In the genomic region with DNA sequence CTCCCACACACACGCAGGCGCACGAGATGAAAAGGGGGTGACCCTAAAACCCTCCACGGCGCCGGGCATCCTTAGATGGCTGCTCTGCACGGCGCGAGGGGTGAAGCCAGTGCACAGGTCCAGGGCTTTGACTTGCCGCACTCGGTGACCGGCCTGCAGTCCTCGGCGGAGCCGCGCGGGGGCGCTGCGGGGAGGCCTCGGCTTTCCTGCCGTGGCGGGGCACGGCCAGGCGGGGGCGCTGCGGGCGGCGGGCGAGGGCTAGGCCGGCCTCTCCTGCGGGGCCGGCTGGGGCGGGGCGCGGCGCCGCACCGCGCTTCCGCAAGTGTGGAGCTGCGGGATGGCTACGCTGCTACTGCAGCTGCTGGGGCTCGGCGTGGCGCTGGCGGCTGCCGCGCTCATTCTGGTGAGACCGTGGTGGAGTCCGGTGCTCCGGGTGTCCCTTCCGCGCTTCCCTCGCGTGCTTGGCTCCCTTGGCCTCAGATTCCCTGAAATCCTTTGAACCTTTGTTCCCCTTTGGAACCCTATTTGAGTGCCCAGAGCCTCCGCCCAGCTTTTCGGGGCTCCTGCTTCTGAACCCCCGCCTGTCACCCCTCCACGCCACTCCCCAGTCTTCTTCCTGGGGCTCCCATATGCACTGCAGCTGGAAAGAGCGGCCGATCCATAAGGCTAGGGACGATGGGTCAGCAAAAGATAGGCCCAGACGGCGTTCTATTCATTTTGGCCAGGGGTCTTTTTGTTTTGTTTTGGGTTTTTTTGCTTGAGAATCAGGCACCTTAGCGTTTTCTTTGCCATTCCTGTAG, we compare ENCODE assay signal across 7 mouse cellular contexts. TPM values are rescaled to one million over a fixed set of nuclear protein-coding genes. Genes with fewer than 3 reads are reported as not detected.
DNase-seq lines count a peak whose midpoint lies in the region; ATAC-seq lines count a peak whose summit lies in the region.

A gene (minus strand): TSS at position 147 of the 800 bp plus-strand sequence.
A gene (plus strand): TSS at position 293 of the 800 bp plus-strand sequence.

- H3K9me3 ChIP-seq in embryonic facial prominence, embryonic 10.5 days = no peaks in the 10 kb centered on the region
- H3K9me3 ChIP-seq in midbrain, embryonic 11.5 days (ENCODE audit: control insufficient read depth, low read length) = no peaks in the 10 kb centered on the region

- H3K4me3 ChIP-seq in embryonic facial prominence, embryonic 10.5 days = peak within 1 kb of the TSS; percentile 89
- peak within 1 kb of the TSS; percentile 91 for H3K4me3 ChIP-seq in midbrain, embryonic 11.5 days (ENCODE audit: low read depth, low read length)

- WGBS in embryonic facial prominence, embryonic 10.5 days = under 1% methylated on average over 65 of the region's 65 CpGs
- WGBS in midbrain, embryonic 11.5 days = under 1% methylated on average over 61 of the region's 65 CpGs

- peak within 1 kb of the TSS; percentile 88 for H3K4me2 ChIP-seq in midbrain, embryonic 11.5 days

- H3K9ac ChIP-seq in midbrain, embryonic 11.5 days (ENCODE audit: low read length) = peak within 1 kb of the TSS; percentile 95

- peaks cover 61% of the 10 kb centered on the region for H3K36me3 ChIP-seq in embryonic facial prominence, embryonic 10.5 days (replicated peaks)
- H3K36me3 ChIP-seq in midbrain, embryonic 11.5 days (ENCODE audit: control insufficient read depth, insufficient read depth, low read length) = peaks cover 6% of the 10 kb centered on the region

- intact Hi-C loops in left cerebral cortex, postnatal 4 days (cut with DNase I) = no loop called here

- peak within 1 kb of the TSS; percentile 98 for H3K27ac ChIP-seq in embryonic facial prominence, embryonic 10.5 days (replicated peaks)
- H3K27ac ChIP-seq in midbrain, embryonic 11.5 days (ENCODE audit: low read depth, low read length) = peak within 1 kb of the TSS; percentile 98

- peaks cover 21% of the 10 kb centered on the region for H3K4me1 ChIP-seq in embryonic facial prominence, embryonic 10.5 days
- peaks cover 8% of the 10 kb centered on the region for H3K4me1 ChIP-seq in midbrain, embryonic 11.5 days (ENCODE audit: control insufficient read depth, insufficient read depth, low read length)

- peak; percentile 80 for DNase-seq in adrenal gland, adult 8-10 months
- DNase-seq in embryonic facial prominence, embryonic 10.5 days (ENCODE audit: low spot score) = peak; percentile 96
- peak; percentile 83 for DNase-seq in kidney, adult 11 months
- DNase-seq in left cerebral cortex, postnatal 4 days = peak; percentile 91
- DNase-seq in midbrain, embryonic 11.5 days (ENCODE audit: low spot score, missing footprints) = peak; percentile 100
- peak; percentile 96 for DNase-seq in right cerebral cortex, postnatal 4 days

- no peaks in the 10 kb centered on the region for H3K27me3 ChIP-seq in embryonic facial prominence, embryonic 10.5 days (replicated peaks; ENCODE audit: low read depth, poor library complexity, severe bottlenecking)
- H3K27me3 ChIP-seq in midbrain, embryonic 11.5 days (ENCODE audit: control insufficient read depth, insufficient read depth, low read length) = no peaks in the 10 kb centered on the region

- peak; percentile 75 for ATAC-seq in granulocyte monocyte progenitor cell, adult 5-6 weeks (replicated peaks; ENCODE audit: poor library complexity, severe bottlenecking)
- peak; percentile 93 for ATAC-seq in midbrain, embryonic 11.5 days (ENCODE audit: low FRiP score)

RNA-seq across cellular contexts. Expression of the first gene that starts in this region (rescaled TPM):
- total RNA-seq in adrenal gland, adult 8-10 months (2022) = 10 to 100 TPM; 28.5 to 47.2 (median 40.2) TPM
- 182 and 191 TPM in 2 replicates for polyA plus RNA-seq in embryonic facial prominence, embryonic 10.5 days (2016; fragmentation: Nextera tagmentation; extraction: Ambion mirVana)
- total RNA-seq in granulocyte monocyte progenitor cell, adult 5-6 weeks (2014; fragmentation: Nextera tagmentation) = 145 and 200 TPM in 2 replicates
- 243 and 250 TPM in 2 replicates for total RNA-seq in granulocyte monocyte progenitor cell, adult 5-6 weeks (2017)
- 10 to 100 TPM; 53.9 to 60.7 TPM for total RNA-seq in left cerebral cortex, postnatal 4 days (2021)
- 147 and 155 TPM in 2 replicates for polyA plus RNA-seq in midbrain, embryonic 11.5 days (2014; fragmentation: Nextera tagmentation; extraction: Ambion mirVana)

RNA-seq across cellular contexts. Expression of the second gene that starts in this region (rescaled TPM):
- 10 to 100 TPM; 40.0 to 49.7 (median 41.0) TPM for total RNA-seq in adrenal gland, adult 8-10 months (2022)
- 41.0 and 42.1 TPM in 2 replicates for polyA plus RNA-seq in embryonic facial prominence, embryonic 10.5 days (2016; fragmentation: Nextera tagmentation; extraction: Ambion mirVana)
- 40.5 and 46.2 TPM in 2 replicates for total RNA-seq in granulocyte monocyte progenitor cell, adult 5-6 weeks (2014; fragmentation: Nextera tagmentation)
- total RNA-seq in granulocyte monocyte progenitor cell, adult 5-6 weeks (2017) = 47.9 and 49.5 TPM in 2 replicates
- 10 to 100 TPM; 24.5 to 31.4 TPM for total RNA-seq in left cerebral cortex, postnatal 4 days (2021)
- polyA plus RNA-seq in midbrain, embryonic 11.5 days (2014; fragmentation: Nextera tagmentation; extraction: Ambion mirVana) = 40.5 and 46.4 TPM in 2 replicates

Comparison
In these comparisons a context has a peak if more than half of its experiments do, and no peak if none do; other contexts are left out.
1. Peak in every context shown above with its lines: DNase-seq, ATAC-seq, H3K4me3 ChIP-seq and H3K27ac ChIP-seq.